Mouse (Mus musculus) liver, embryonic 18 days (tissue): ENCODE data around the gene Fam206a. TPM values are rescaled to one million over a fixed set of nuclear protein-coding genes. Genes with fewer than 3 reads are reported as not detected.

Experiments
- polyA plus RNA-seq: library from polyadenylated mRNA; depleted of rRNA; stranded (reverse); fragments of >200 nt; gene quantifications from 2 replicates; pipeline ENCODE4 v1.2.3, GENCODE M21; 2012; rRNA removed

The Fam206a gene
- 1.3 and 1.4 TPM in 2 replicates for polyA plus RNA-seq

DNA sequence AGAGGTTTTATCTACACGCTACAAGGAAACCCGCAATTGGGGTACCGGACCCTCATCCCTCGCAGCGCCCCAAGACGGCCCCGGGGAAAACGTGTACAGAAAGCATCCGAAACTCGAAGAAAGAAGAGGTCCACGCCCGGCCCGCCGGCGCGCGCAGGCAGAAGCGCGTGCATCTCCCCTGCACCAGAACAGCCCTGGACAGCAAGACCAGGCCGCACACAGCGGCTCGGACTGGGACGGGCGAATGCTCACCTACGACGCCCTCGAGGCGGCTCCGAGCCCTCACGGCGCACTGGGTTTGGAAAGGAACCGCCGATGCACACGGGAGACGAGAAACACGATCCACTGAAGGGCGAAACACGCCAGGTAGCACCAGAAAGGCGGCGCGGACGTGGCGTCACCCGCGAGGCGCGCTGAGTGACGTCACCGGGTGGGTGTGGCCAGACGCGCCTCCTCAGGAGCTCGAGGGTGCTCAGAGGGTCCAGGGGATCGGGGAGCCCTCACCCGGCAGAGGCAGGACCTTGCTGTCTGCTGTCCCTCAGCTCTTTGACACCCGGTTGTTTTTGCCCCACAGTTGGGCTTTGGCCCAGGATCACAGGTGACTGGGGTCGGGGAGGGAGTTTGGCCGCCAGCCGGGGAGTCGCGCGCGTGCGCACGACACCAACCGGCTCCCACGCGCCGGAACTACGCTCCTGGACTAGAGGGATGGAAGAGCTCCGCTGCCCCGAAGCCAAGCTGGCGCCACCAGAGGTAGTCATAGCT is at the start of gene Fam206a, which contains the start of gene Elp1:
Fam206a (plus strand) TSS at position 439 of the 762 bp plus-strand sequence.
Elp1 (minus strand) TSS at position 425 of the 762 bp plus-strand sequence.

Other genes starting within 250 kb of the Fam206a start
- gene Gm26657, start 62.3 kb upstream of the Fam206a start, polyA plus RNA-seq: not detected in 2 replicates
- 0.05 TPM in 1 of 2 replicates, not detected in the other for gene Actl7b, start 60.9 kb upstream of the Fam206a start, polyA plus RNA-seq
- gene Actl7a, start 58.9 kb upstream of the Fam206a start, polyA plus RNA-seq: not detected in 2 replicates
- gene Elp1, start within 50 bp of the Fam206a start, polyA plus RNA-seq: 9.7 and 11.6 TPM in 2 replicates
- 4.5 and 5.8 TPM in 2 replicates for gene Ctnnal1, start 62.8 kb downstream of the Fam206a start, polyA plus RNA-seq
- 2.0 and 2.6 TPM in 2 replicates for gene Tmem245, start 145.1 kb downstream of the Fam206a start, polyA plus RNA-seq
- gene Frrs1l, start 188.0 kb downstream of the Fam206a start, polyA plus RNA-seq: 0.01 TPM in 1 of 2 replicates, not detected in the other